Mouse (Mus musculus): ENCODE results near the gene Rnf183.

Gene Rnf183

GRCm38 (mm10) chr4:62431522-62431921 lies 3.5 kb downstream of the Rnf183 start:
- no peak for DNase-seq (ENCODE audit: low read depth in 1 of 2, low spot score in 2 of 2)

GRCm38 (mm10) chr4:62430678-62431077 lies 4.4 kb downstream of the Rnf183 start:
- DNase-seq (ENCODE audit: low read depth in 1 of 2, low spot score in 2 of 2) = no peak

GRCm38 (mm10) chr4:62429616-62430015 lies 5.4 kb downstream of the Rnf183 start:
- DNase-seq (ENCODE audit: low read depth in 1 of 2, low spot score in 2 of 2) = no peak

- no peak for DNase-seq (ENCODE audit: low read depth in 1 of 2, low spot score in 2 of 2)
Observed at GRCm38 (mm10) chr4:62427978-62428758, 6.9 kb downstream of the Rnf183 start.

GRCm38 (mm10) chr4:62425891-62426290 lies 9.2 kb downstream of the Rnf183 start:
- DNase-seq (ENCODE audit: low read depth in 1 of 2, low spot score in 2 of 2) = no peak

- DNase-seq (ENCODE audit: low read depth in 1 of 2, low spot score in 2 of 2) = no peak
Observed at GRCm38 (mm10) chr4:62419091-62419490, 16.0 kb downstream of the Rnf183 start.

- DNase-seq (ENCODE audit: low read depth in 1 of 2, low spot score in 2 of 2) = no peak
Observed at GRCm38 (mm10) chr4:62418448-62418847, 16.6 kb downstream of the Rnf183 start.

- no peak for DNase-seq (ENCODE audit: low read depth in 1 of 2, low spot score in 2 of 2)
Observed at GRCm38 (mm10) chr4:62411606-62412005, 23.4 kb downstream of the Rnf183 start.

GRCm38 (mm10) chr4:62410325-62410724 lies 24.7 kb downstream of the Rnf183 start:
- DNase-seq (ENCODE audit: low read depth in 1 of 2, low spot score in 2 of 2) = no peak

- no peak for DNase-seq (ENCODE audit: low read depth in 1 of 2, low spot score in 2 of 2)
Observed at GRCm38 (mm10) chr4:62409615-62410014, 25.4 kb downstream of the Rnf183 start.

- peak; percentile 92 to 95 for DNase-seq (ENCODE audit: low read depth in 1 of 2, low spot score in 2 of 2)
Observed at GRCm38 (mm10) chr4:62408601-62409282, 26.3 kb downstream of the Rnf183 start, which contains the start of the genes Cdc26 and Prpf4. Cdc26 (minus strand) TSS chr4:62408642. Prpf4 (plus strand) TSS chr4:62408797.

- DNase-seq (ENCODE audit: low read depth in 1 of 2, low spot score in 2 of 2) = peak in 1 of 2 experiments; percentile 27
Observed at GRCm38 (mm10) chr4:62407730-62408582, 27.1 kb downstream of the Rnf183 start.

- no peak for DNase-seq (ENCODE audit: low read depth in 1 of 2, low spot score in 2 of 2)
Observed at GRCm38 (mm10) chr4:62406133-62406532, 28.9 kb downstream of the Rnf183 start.

GRCm38 (mm10) chr4:62398956-62399355 lies 36.1 kb downstream of the Rnf183 start:
- DNase-seq (ENCODE audit: low read depth in 1 of 2, low spot score in 2 of 2) = no peak

- DNase-seq (ENCODE audit: low read depth in 1 of 2, low spot score in 2 of 2) = no peak
Observed at GRCm38 (mm10) chr4:62397616-62398365, 37.3 kb downstream of the Rnf183 start.

GRCm38 (mm10) chr4:62395806-62396205 lies 39.2 kb downstream of the Rnf183 start:
- DNase-seq (ENCODE audit: low read depth in 1 of 2, low spot score in 2 of 2) = no peak

- DNase-seq (ENCODE audit: low read depth in 1 of 2, low spot score in 2 of 2) = no peak
Observed at GRCm38 (mm10) chr4:62393459-62393858, 41.6 kb downstream of the Rnf183 start.

GRCm38 (mm10) chr4:62391892-62392291 lies 43.2 kb downstream of the Rnf183 start:
- DNase-seq (ENCODE audit: low read depth in 1 of 2, low spot score in 2 of 2) = no peak

GRCm38 (mm10) chr4:62389592-62390512 lies 45.2 kb downstream of the Rnf183 start:
- DNase-seq (ENCODE audit: low read depth in 1 of 2, low spot score in 2 of 2) = no peak

- no peak for DNase-seq (ENCODE audit: low read depth in 1 of 2, low spot score in 2 of 2)
Observed at GRCm38 (mm10) chr4:62385439-62385838, 49.6 kb downstream of the Rnf183 start.
